ENCODE assay signal across 17 mouse cellular contexts in the genomic region with DNA sequence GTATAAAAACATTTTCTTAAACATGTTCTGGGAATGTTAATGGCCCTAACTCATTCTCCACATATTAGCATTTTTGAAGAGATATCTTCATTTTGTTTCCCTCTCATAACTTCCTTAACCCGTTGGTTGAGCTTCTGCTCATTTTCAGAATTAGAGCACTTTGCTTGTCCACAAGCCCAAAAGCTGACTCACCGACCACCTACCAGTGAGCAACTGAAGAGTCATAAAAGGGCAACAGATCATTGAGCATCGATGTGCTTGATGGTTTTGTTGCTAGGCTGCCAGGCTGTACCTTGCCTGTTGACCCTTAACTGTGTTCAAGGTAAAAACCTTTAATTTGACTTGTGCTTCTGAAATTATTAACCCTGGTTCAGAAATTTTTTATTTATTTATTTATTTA.
"Had no signal": no experiment of that assay in that cellular context is flagged by ENCODE, and none has a peak within 500 bp of the region (broad histone marks: within the 10 kb centered on the region; RNA-seq: fewer than 3 reads in every experiment).

No protein-coding gene starts in this region.

- H3K4me1 ChIP-seq: liver, embryonic 13.5 days; midbrain, embryonic 12.5 days; neural tube, embryonic 12.5 days had no signal

- H3K4me3 ChIP-seq: left cerebral cortex, adult 2 months; liver, embryonic 13.5 days; midbrain, embryonic 12.5 days; midbrain, embryonic 15.5 days; neural tube, embryonic 12.5 days; neural tube, embryonic 15.5 days had no signal

- DNase-seq: kidney, postnatal 10 days; kidney, postnatal 36 days; liver, embryonic 13.5 days; lung, embryonic 14.5 days; right cerebral cortex, adult 18-20 months; right cerebral cortex, postnatal 14 days; right cerebral cortex, postnatal 4 days; thymus, adult 2 months; thymus, postnatal 14 days; thymus, postnatal 4 days had no signal

- H3K27ac ChIP-seq: liver, embryonic 13.5 days; macrophage; midbrain, embryonic 12.5 days; midbrain, embryonic 15.5 days; neural tube, embryonic 12.5 days; neural tube, embryonic 15.5 days; stomach, postnatal 0 days had no signal
